Mouse (Mus musculus) thymus, adult 18-20 months (tissue): ENCODE results near the gene Ska2.

Experiments used
- DNase-seq, 2 experiments: peaks; one replicate each; pipeline ENCODE4 v3.0.0; 2022; ENCODE audit warnings: mixed read lengths in 2 of 2

The Ska2 gene

GRCm38 (mm10) chr11:87108755-87109518, at the start of gene Ska2:
Gene Ska2, plus strand, starts transcription at chr11:87109234.
- DNase-seq: peak; percentile 97 to 99

GRCm38 (mm10) chr11:87060410-87060809, 48.6 kb upstream of the Ska2 start:
- no peak for DNase-seq

DNA sequence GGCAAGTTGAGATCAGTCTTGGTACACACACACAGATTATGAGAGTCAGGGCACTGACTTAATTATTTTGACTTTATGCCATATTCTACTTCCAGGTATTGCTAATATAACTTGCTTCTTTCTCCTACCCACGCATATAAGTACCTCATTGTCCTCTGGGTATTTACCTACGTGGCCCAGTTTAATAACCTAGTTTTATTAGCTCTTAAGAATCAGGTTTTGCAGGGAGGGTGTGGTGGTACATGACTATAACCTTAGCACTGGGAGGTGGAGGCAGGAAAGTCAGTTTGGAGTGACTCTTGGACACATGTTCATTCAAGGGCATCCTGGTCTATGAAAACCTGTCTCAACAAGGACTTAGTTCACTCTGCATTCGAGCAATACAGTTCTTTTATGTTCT, 46.9 kb upstream of the Ska2 start:
- no peak for DNase-seq

GRCm38 (mm10) chr11:87073343-87073865, 35.6 kb upstream of the Ska2 start:
- peak; percentile 23 to 40 for DNase-seq

GRCm38 (mm10) chr11:87073866-87074440, 35.1 kb upstream of the Ska2 start, which contains the start of gene Gdpd1:
Gene Gdpd1, minus strand, starts transcription at chr11:87074062.
- peak; percentile 91 for DNase-seq

- DNase-seq: no peak
These were observed 25.3 kb upstream of the Ska2 start for GRCm38 (mm10) chr11:87083712-87084111.

GRCm38 (mm10) chr11:87085461-87085860, 23.6 kb upstream of the Ska2 start:
- no peak for DNase-seq

- DNase-seq: peak; percentile 62 to 73
These were observed 22.6 kb upstream of the Ska2 start, which contains the start of gene Smg8 for GRCm38 (mm10) chr11:87086290-87086984. Gene Smg8, minus strand, starts transcription at chr11:87086774.

GRCm38 (mm10) chr11:87087142-87087541, 21.9 kb upstream of the Ska2 start:
- no peak for DNase-seq

- DNase-seq: no peak
These were observed 652 bp upstream of the Ska2 start, which contains the start of gene Prr11 for GRCm38 (mm10) chr11:87108409-87108754. Gene Prr11, minus strand, starts transcription at chr11:87108708.

GRCm38 (mm10) chr11:87109519-87110171, 611 bp downstream of the Ska2 start:
- peak in 1 of 2 experiments; percentile 14 for DNase-seq

DNA sequence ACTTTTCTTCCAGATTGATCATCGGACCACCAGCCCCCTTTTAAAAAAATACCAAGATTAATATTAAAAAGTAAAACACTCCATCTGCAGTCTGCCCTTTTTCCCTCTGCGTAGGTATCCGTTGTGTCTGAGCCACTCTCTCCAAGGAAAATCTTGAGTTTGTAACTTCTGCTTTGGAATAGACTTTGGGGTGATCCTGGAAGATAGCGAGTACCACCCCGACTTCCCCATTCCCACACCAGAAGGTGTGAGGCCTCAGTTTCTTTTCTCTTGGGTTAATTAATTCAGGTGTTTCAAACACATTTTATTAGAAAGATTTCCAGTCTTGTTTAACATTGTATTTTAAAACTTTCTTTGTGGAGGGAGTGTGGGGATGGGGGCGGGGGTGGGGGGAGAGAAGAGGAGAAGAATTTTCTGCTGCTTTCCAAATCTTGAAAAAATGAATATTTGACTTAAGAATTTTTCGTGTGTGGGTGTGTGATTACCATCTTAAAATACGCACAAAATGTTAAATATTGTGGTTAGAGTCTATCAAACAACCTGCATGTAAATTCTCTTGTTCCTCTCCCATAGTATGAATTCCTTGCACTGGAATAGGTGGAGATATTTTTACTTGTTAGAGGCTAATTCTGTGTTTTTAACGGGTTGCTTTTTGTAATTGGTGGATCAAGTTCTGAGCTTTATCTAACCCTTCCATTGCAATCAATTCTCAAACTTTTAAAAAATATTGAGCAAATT, 1.3 kb downstream of the Ska2 start:
- no peak for DNase-seq

GRCm38 (mm10) chr11:87121864-87122263, 12.8 kb downstream of the Ska2 start:
- no peak for DNase-seq

DNA sequence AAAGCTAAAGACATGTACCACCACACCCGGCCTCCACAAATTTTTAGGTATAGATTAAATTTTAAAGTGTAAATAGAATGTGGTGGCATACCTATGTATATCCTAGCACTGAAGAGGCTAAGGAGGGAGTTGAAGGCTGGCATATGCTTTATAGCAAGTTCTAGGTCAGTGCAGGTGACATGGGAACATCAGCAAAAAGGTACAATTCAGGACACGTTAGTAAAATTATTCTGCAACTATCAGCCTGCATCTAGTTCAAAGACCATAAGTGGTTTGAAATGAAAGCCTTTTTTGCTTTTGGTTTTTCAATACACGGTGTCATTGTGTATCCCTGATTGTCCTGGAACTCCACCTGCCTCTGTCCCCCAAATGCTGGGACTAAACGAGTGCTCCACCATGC, 16.5 kb downstream of the Ska2 start:
- DNase-seq: no peak

GRCm38 (mm10) chr11:87126281-87126823, 17.3 kb downstream of the Ska2 start:
- no peak for DNase-seq

DNA sequence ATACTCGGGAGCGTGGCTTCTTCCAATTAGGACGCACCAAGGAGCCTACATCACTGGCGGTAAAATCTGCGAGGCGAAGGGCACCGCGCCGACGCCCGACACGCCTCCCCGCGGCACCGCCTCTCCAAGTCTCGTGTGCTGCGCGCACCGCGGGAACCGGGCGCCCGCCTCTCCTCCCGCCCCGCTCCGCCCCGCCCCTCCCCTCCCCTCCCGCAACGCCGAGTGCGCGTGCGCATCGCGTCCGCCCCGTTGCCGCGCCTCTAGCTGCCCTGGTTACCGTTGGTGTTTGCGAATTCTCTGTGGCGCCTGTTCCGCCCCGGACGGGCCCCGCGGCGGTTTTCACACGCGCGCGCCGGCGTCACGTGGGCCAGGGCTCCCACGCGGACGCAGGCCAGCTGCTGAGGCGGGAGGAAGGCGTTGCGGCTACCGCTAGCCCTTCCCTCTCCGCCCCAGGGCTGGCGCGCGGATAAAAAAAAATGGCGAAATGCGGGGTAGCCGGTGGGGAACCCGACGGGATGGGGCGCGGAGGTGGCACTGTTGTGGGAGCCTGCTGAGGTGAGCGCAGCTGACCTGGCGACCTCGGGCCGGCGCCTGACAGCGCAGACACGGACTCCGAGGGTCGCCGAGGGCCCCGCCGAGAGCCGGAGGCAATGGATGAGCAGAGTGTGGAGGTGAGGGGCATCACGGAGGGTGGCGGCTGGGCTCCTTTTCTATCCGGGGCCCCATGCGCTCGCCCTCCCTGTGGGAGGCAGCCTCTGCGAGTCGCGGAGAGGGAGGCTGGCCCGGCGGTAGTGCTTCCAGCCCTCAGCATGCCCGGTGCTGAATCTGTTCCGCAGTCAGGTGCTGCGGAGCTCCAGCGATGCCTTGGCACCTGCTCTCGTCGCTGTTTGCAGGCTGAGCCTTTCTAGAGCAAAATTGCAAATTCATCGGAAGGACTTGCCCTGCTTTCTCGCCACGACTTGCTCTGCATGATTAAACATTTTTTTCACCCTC, 18.1 kb downstream of the Ska2 start, which contains the start of gene Trim37:
TSS of gene Trim37 (plus strand) at position 254 of the 993 bp plus-strand sequence.
- peak; percentile 73 to 83 for DNase-seq

- no peak for DNase-seq
These were observed 27.2 kb downstream of the Ska2 start for GRCm38 (mm10) chr11:87136233-87136632.

GRCm38 (mm10) chr11:87158012-87158411, 49.0 kb downstream of the Ska2 start:
- no peak for DNase-seq

GRCm38 (mm10) chr11:87162687-87163086, 53.7 kb downstream of the Ska2 start:
- no peak for DNase-seq

GRCm38 (mm10) chr11:87163751-87164150, 54.7 kb downstream of the Ska2 start:
- DNase-seq: no peak
